Mouse (Mus musculus) urinary bladder, postnatal 4 days (tissue): ENCODE measurements at regions not wholly inside any gene's neighbourhood (a gene's known extent, or its start where the extent isn't known, plus 50 kb on each side); places are given as distances from the start of the nearest gene placed in this dataset.

ENCODE experiments used
- DNase-seq, 2 experiments: peaks; one replicate each; pipeline ENCODE4 v3.0.0; 2021 to 2022; ENCODE audit warnings: low spot score in 2 of 2

DNA sequence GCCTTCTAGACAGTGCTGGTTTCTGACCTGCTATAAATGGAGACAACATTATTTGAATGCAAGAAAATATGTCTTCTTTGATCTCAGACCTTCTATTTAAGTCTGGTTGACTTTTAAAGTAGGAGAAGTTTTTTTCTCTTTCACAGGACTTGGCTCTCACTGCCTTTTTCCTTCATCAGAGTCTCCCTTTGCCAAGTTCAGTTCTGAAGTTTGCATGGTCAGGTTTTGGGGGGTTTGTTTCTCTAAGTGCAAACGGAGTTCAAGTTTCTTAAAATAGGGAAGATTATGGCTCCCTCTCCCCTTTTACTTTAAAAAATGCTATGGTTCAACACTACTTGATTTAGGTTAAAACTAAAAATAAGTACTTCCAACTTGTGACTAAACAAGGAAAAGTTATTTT is 106.2 kb upstream of the Adamts5 start:
- no peak for DNase-seq

- no peak for DNase-seq
These were observed 99.2 kb upstream of the Adamts5 start for GRCm38 (mm10) chr16:86000846-86001245.

DNA sequence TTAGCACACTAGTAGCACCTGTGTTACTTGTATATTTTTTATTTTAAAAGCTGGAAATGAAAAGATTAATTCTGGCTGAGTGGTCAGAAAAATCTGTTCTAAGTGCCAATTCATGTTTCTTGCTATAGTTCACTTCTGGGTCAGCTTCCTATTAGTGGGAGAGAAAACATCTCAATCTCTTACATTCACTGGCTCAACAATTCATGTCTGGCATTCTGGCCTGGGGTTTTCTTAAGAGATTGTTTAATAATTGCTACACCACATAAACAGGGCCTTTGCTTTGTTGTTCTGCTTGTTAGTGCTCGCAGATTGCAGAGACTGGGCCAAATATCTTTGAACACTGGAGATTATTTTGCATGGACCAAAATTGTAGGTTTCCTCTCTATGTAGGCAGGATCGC is 84.2 kb upstream of the Adamts5 start:
- DNase-seq, result no peak

- no peak for DNase-seq
These were observed 75.5 kb upstream of the Adamts5 start for GRCm38 (mm10) chr16:85977102-85977501.

GRCm38 (mm10) chr16:85966892-85967444 is 65.3 kb upstream of the Adamts5 start:
- no peak for DNase-seq

- no peak for DNase-seq
These were observed 64.6 kb upstream of the Adamts5 start for GRCm38 (mm10) chr16:85966251-85966650.

DNA sequence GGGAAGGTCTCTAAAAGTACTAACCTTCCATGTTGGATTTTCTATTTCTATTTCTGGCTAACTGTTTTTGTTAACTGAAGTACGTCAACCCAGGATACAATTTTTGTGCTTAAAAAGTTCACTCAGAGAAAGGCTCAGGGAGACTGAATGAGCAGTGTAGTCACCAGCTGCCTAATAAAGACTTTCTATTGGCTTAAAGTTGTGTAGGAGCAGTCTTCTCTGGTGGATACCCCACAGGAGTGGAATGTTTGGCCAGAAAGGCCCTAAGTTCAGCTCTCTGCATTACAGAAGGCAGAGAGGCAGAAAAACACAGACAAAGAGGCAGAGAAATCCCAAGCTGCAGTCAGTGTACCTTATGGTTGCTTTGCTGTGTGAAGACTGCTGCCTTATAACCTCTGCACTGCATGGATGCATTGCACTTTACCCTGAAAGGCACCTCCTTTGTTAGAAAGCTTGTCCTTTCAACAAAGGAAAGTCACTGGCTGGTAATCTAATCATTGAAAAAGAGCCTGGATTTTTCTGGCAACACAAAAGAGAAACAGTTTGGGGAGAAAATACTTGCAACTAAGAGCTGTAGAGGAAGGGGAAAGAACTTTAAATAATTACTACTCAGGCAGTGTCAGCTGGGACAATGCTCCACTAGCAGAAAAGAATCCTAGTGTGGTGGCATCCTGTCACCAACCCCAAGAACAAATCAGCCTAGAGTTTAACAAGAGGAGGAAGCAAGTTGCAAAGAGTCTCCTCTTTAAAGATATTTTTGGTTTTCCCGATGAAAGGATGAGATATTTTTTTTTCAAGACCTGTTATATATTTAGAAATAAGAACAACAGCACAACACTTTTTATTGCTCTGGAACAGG is 63.0 kb upstream of the Adamts5 start:
- no peak for DNase-seq

DNA sequence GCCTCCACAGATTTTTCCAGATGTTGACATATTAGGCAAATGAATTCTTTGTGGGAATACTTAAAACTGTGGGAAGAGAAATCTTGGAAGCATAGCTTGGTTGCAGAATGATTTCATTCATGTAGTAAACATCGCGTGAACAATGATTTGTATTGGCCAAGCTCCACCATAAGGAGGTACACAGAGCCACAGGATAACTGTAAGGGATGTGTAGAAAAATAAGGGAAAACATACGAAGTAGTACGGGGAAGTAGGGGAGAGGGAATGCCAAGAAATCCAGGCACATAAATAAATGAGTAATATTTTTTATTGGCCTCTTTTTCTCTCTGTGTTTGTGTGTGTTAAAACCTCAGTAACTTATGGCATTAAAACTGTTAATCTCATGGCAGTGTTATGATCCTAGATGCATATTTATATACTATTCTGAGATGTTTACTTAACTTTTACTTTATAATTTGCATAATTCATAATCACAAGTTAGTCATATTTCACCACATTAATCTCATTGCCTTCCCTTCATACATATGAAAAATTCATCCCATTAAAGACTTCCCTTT is 54.5 kb upstream of the Adamts5 start:
- DNase-seq, result no peak

- DNase-seq, result no peak
These were observed 50.0 kb upstream of the Adamts5 start for GRCm38 (mm10) chr16:85951628-85952027.
